Mouse (Mus musculus): ENCODE data around the gene Rab11fip3. TPM values are rescaled to one million over a fixed set of nuclear protein-coding genes. Genes with fewer than 3 reads are reported as not detected.

The Rab11fip3 gene
- polyA plus RNA-seq, 1 experiment from 2014 or later, result 12.4 TPM

DNA sequence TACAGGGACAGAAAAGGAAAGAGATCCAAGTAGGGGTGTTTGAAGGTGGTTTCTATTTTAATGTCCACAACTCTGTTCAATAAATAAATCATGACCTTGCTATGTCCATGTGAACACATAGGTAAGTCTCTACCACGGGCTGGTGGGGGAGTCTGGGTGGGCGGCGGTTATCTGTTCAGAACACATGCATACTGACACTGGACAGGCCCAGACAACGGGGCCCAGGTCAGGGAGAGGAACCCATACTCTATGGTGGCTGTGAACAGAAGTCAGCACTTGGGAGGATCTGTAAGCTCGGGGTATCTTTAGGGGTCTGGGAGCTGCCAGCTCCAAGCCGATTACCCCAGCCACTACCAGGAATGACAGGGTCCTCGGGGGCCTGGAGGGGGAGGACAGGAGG lies 123.0 kb downstream of the Rab11fip3 start:
- Histone ChIP-seq H3K4me3 (replicated peaks) (no peak overlapping the region), H3K9ac (no peak overlapping the region), H3K4me1 (replicated peaks) (peaks cover 8% of the 10 kb centered on the region), H3K27ac (no peak overlapping the region), H3K36me3 (no peaks in the 10 kb centered on the region), H3K27me3 (replicated peaks) (peaks cover 16% of the 10 kb centered on the region), H3K9me3 (no peaks in the 10 kb centered on the region), H3K4me2 (replicated peaks) (no peak overlapping the region)
- ATAC-seq, result no peak
- 77% methylated on average over 7 of the region's 7 CpGs for whole genome bisulfite sequencing

GRCm38 (mm10) chr17:25945517-25946155 lies 123.7 kb downstream of the Rab11fip3 start:
- Histone ChIP-seq H3K9me3 (no peaks in the 10 kb centered on the region), H3K36me3 (no peaks in the 10 kb centered on the region), H3K27me3 (replicated peaks) (peaks cover 8% of the 10 kb centered on the region), H3K4me1 (replicated peaks) (peaks cover 9% of the 10 kb centered on the region), H3K4me2 (replicated peaks) (no peak overlapping the region), H3K4me3 (replicated peaks) (no peak overlapping the region), H3K9ac (no peak overlapping the region), H3K27ac (no peak overlapping the region)
- 71% methylated on average over 9 of the region's 9 CpGs for WGBS
- no peak for ATAC-seq

DNA sequence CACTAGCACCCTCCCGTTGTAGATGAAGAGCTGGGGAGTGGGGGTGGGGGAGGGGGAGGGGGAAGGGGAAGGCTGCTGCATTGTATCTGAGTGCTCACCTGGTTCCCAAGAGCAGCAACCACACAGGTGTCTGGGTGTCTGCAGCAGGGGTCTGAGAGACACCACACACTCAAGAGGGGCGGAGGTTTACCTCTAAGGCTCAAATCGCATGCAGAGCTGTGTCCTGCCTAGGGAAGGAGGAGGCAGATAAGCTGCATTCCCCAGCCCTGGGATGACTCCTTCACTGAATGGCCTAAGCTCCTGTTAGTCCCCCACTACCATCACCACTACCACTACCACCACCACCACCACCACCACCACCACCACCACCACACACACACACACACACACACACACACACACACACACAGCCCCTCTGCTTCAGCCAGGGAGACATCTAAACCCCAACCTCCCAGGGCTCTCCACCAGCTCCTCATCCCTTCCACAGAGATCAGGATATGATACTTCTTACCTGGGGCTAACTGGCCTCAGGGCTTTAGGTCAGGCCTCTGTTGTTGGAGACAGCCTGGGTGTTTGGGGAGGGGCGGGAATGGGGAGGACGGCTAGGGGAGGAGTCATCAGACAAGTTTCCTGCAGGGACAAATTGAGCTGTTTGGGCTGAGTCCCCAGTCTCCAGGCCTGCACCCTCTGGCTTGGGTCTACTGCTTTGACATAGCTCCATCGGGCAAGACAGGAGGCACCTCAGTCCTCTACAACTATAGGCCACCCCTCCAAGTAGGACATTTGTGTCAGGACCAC lies 124.8 kb downstream of the Rab11fip3 start, which contains the start of the genes Pigq and Nhlrc4:
Gene Pigq (minus strand): TSS at position 571 of the 798 bp plus-strand sequence.
Gene Nhlrc4 (minus strand): TSS at position 596 of the 798 bp plus-strand sequence.
- 53% methylated on average over 6 of the region's 6 CpGs for WGBS
- Histone ChIP-seq H3K36me3 (no peaks in the 10 kb centered on the region), H3K9ac (no peak within 1 kb of the TSS), H3K27ac (no peak within 1 kb of the TSS), H3K27me3 (replicated peaks) (no peaks in the 10 kb centered on the region), H3K4me3 (replicated peaks) (no peak within 1 kb of the TSS), H3K4me2 (replicated peaks) (no peak within 1 kb of the TSS), H3K9me3 (no peaks in the 10 kb centered on the region), H3K4me1 (replicated peaks) (peaks cover 14% of the 10 kb centered on the region)
- no peak for ATAC-seq

DNA sequence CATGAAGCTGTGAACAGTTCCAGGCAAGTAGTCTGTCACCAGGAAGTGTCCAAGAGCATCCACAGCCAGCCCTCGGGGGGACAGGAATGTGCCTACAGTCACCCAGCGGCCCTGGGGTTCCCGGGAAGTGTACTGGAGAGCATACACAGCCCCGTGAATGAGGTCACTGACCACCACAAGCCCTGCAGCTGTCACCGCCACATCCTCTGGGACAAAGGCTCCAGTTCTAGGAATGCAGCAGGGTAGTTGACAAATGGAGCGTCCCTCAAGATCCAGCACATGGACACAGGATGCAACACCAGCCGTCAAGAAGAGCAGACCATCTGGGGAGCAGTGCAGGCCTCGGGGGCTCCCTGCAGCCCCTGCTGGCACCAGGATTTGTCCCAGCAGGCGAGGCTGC lies 125.6 kb downstream of the Rab11fip3 start:
- Histone ChIP-seq H3K27me3 (replicated peaks) (no peaks in the 10 kb centered on the region), H3K27ac (no peak overlapping the region), H3K4me1 (replicated peaks) (peaks cover 14% of the 10 kb centered on the region), H3K4me3 (replicated peaks) (no peak overlapping the region), H3K9ac (no peak overlapping the region), H3K9me3 (no peaks in the 10 kb centered on the region), H3K36me3 (peaks cover 3% of the 10 kb centered on the region; the same call in 1 of the 2 replicates), H3K4me2 (replicated peaks) (no peak overlapping the region)
- no peak for ATAC-seq
- 68% methylated on average over 9 of the region's 9 CpGs for WGBS

DNA sequence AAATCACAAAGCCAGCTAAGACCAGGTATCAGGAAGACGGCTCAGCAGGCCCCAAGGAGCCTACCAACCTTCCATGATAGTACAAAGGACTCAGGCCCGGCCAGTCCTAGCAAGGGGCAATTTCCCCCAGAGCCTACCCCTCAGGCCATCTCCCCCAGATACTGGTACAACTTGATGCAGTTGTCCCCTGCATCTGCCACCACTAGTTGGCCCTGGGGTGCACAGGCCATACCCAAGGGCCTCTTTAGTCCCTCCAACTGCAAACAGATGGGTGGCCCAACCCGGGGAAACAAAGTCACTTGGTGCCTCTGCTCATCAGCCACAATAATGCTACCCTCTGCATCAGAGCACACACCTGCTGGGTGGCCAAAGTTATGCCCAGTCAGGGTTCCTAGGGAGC lies 126.1 kb downstream of the Rab11fip3 start:
- Histone ChIP-seq H3K36me3 (peaks cover 5% of the 10 kb centered on the region; the same call in 1 of the 2 replicates), H3K9me3 (no peaks in the 10 kb centered on the region), H3K27me3 (replicated peaks) (no peaks in the 10 kb centered on the region), H3K27ac (no peak overlapping the region), H3K4me2 (replicated peaks) (no peak overlapping the region), H3K9ac (no peak overlapping the region), H3K4me1 (replicated peaks) (peaks cover 14% of the 10 kb centered on the region), H3K4me3 (replicated peaks) (no peak overlapping the region)
- WGBS, result 87% methylated on average over 3 of the region's 3 CpGs
- ATAC-seq, result no peak

DNA sequence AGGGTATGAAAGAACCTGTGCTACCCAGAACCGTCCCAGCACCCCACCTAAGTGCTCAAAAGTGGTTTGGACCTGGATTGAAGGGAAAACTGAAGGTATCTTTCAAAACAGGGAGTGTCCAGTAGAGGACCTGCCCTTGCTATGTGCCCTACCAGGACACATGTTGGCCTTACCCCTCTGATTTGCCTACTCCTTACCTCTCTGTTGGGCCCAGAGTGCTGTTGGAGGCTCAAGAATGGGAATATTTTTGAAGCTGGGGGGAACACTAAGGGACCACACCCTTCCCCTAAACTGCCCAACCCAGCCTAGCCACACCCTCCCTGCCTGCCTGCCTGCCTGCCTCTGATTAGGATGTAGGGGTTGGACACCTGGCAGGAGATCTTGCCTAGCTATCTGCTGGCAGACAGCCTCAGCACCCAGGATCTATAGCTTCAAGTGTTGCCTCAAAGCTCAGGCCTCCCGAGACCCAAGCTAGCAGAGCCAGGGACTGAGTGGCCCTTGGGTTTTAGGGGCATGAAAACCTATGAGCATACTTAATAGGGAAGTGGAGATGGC lies 126.7 kb downstream of the Rab11fip3 start:
- no peaks in the 10 kb centered on the region for H3K27me3 ChIP-seq (replicated peaks)
- peak; percentile 77 for ATAC-seq
- 85% methylated on average over 2 of the region's 2 CpGs for WGBS
- peaks cover 5% of the 10 kb centered on the region; the same call in 1 of the 2 replicates for H3K36me3 ChIP-seq
- no peak overlapping the region for H3K27ac ChIP-seq
- peaks cover 14% of the 10 kb centered on the region for H3K4me1 ChIP-seq (replicated peaks)
- peak overlapping the region; percentile 76; the same call in 1 of the 2 replicates for H3K4me2 ChIP-seq (replicated peaks)
- H3K4me3 ChIP-seq (replicated peaks), result no peak overlapping the region
- H3K9me3 ChIP-seq, result no peaks in the 10 kb centered on the region
- H3K9ac ChIP-seq, result no peak overlapping the region

DNA sequence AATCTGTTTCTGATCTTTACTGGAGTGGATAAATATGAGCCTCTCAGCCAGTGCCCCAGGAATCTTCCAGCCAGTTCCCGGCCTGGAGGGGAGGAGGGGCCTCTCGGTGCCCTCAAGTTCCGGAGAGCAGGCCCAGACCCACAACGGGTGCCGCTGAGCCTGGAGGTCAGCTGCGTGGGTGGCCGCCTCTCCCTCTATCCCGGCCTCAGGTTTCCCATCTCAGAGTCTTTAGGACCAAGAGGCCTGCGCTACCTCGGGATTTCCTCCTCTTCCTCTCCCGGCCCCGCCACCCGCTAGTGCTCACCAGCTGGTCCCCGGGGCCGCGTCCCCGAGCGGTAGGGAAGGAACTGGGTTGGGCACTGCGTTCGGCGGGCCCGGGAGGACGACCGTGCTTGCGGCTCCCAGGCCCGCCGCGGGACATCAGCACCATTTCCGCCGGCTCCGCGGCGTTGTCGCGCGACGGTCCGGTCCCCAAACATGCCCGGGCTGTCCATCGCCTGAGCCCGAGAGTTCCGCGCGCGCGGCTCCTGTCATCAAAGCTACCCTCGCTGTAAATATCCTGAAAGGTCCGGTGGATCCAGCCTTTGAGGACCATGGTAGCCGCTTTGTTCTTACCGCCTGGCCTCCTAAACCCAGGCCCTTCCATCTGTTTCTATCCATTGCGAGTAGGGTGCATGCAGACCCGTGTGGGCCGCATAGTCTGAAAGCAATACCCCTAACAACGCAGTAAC lies 127.7 kb downstream of the Rab11fip3 start:
- Histone ChIP-seq H3K27me3 (replicated peaks) (no peaks in the 10 kb centered on the region), H3K4me1 (replicated peaks) (peaks cover 14% of the 10 kb centered on the region), H3K4me2 (replicated peaks) (peak overlapping the region; percentile 76), H3K9me3 (no peaks in the 10 kb centered on the region), H3K27ac (peak overlapping the region; percentile 82), H3K9ac (peak overlapping the region; percentile 95), H3K4me3 (replicated peaks) (peak overlapping the region; percentile 80), H3K36me3 (peaks cover 13% of the 10 kb centered on the region; the same call in 1 of the 2 replicates)
- 3% methylated on average over 54 of the region's 54 CpGs for WGBS
- ATAC-seq, result peak; percentile 80

Other genes starting within 250 kb of the Rab11fip3 start
- gene Wdr24, start 245.9 kb downstream of the Rab11fip3 start, polyA plus RNA-seq (2015; fragmentation: Nextera tagmentation; extraction: Ambion mirVana), result 25.4 and 27.7 TPM in 2 replicates
- gene Jmjd8, start 240.7 kb downstream of the Rab11fip3 start, polyA plus RNA-seq (2015; fragmentation: Nextera tagmentation; extraction: Ambion mirVana), result 45.1 and 49.4 TPM in 2 replicates
- 297 and 322 TPM in 2 replicates for gene Stub1, start 236.2 kb downstream of the Rab11fip3 start, polyA plus RNA-seq (2015; fragmentation: Nextera tagmentation; extraction: Ambion mirVana)
- 1.8 and 1.9 TPM in 2 replicates for gene Rhbdl1, start 232.3 kb downstream of the Rab11fip3 start, polyA plus RNA-seq (2015; fragmentation: Nextera tagmentation; extraction: Ambion mirVana)
- gene Gm20683, start 227.8 kb downstream of the Rab11fip3 start, polyA plus RNA-seq (2015; fragmentation: Nextera tagmentation; extraction: Ambion mirVana), result 1.1 and 2.4 TPM in 2 replicates
- gene Rhot2, start 224.7 kb downstream of the Rab11fip3 start, polyA plus RNA-seq (2015; fragmentation: Nextera tagmentation; extraction: Ambion mirVana), result 19.2 and 22.1 TPM in 2 replicates
- gene Wdr90, start 208.1 kb downstream of the Rab11fip3 start, polyA plus RNA-seq (2015; fragmentation: Nextera tagmentation; extraction: Ambion mirVana), result 14.0 and 18.7 TPM in 2 replicates
- gene Mcrip2, start 200.8 kb downstream of the Rab11fip3 start, polyA plus RNA-seq (2015; fragmentation: Nextera tagmentation; extraction: Ambion mirVana), result 73.0 and 77.0 TPM in 2 replicates
- 53.5 and 67.8 TPM in 2 replicates for gene Mettl26, start 194.5 kb downstream of the Rab11fip3 start, polyA plus RNA-seq (2015; fragmentation: Nextera tagmentation; extraction: Ambion mirVana)
- gene Wfikkn1, start 188.7 kb downstream of the Rab11fip3 start, polyA plus RNA-seq (2015; fragmentation: Nextera tagmentation; extraction: Ambion mirVana), result 0.29 and 0.36 TPM in 2 replicates
- gene Rab40c, start 149.8 kb downstream of the Rab11fip3 start, polyA plus RNA-seq (2015; fragmentation: Nextera tagmentation; extraction: Ambion mirVana), result 21.4 and 24.9 TPM in 2 replicates
- gene Pigq, start 124.6 kb downstream of the Rab11fip3 start, polyA plus RNA-seq (2015; fragmentation: Nextera tagmentation; extraction: Ambion mirVana), result 52.1 and 56.4 TPM in 2 replicates
- gene Nhlrc4, start 124.6 kb downstream of the Rab11fip3 start, polyA plus RNA-seq (2015; fragmentation: Nextera tagmentation; extraction: Ambion mirVana), result 0.10 and 0.46 TPM in 2 replicates
- 0.20 and 0.28 TPM in 2 replicates for gene A930017K11Rik, start 117.0 kb downstream of the Rab11fip3 start, polyA plus RNA-seq (2015; fragmentation: Nextera tagmentation; extraction: Ambion mirVana)
- gene Capn15, start 83.8 kb downstream of the Rab11fip3 start, polyA plus RNA-seq (2015; fragmentation: Nextera tagmentation; extraction: Ambion mirVana), result 18.5 and 25.1 TPM in 2 replicates
- gene Decr2, start 20.8 kb upstream of the Rab11fip3 start, polyA plus RNA-seq (2015; fragmentation: Nextera tagmentation; extraction: Ambion mirVana), result 39.4 and 42.7 TPM in 2 replicates
- 96.7 and 107 TPM in 2 replicates for gene Nme4, start 26.0 kb upstream of the Rab11fip3 start, polyA plus RNA-seq (2015; fragmentation: Nextera tagmentation; extraction: Ambion mirVana)
- gene Tmem8, start 43.7 kb upstream of the Rab11fip3 start, polyA plus RNA-seq (2015; fragmentation: Nextera tagmentation; extraction: Ambion mirVana), result 8.7 and 10.9 TPM in 2 replicates
- 218 and 240 TPM in 2 replicates for gene Mrpl28, start 53.9 kb upstream of the Rab11fip3 start, polyA plus RNA-seq (2015; fragmentation: Nextera tagmentation; extraction: Ambion mirVana)
- gene Axin1, start 69.1 kb upstream of the Rab11fip3 start, polyA plus RNA-seq (2015; fragmentation: Nextera tagmentation; extraction: Ambion mirVana), result 14.2 and 17.8 TPM in 2 replicates
- gene Pdia2, start 129.5 kb upstream of the Rab11fip3 start, polyA plus RNA-seq (2015; fragmentation: Nextera tagmentation; extraction: Ambion mirVana), result 36.4 and 126 TPM in 2 replicates
- gene Rgs11, start 133.4 kb upstream of the Rab11fip3 start, polyA plus RNA-seq (2015; fragmentation: Nextera tagmentation; extraction: Ambion mirVana), result 11.8 and 19.3 TPM in 2 replicates
- gene Arhgdig, start 138.2 kb upstream of the Rab11fip3 start, polyA plus RNA-seq (2015; fragmentation: Nextera tagmentation; extraction: Ambion mirVana), result 53.4 and 94.1 TPM in 2 replicates
- 89.5 and 101 TPM in 2 replicates for gene Fam234a, start 174.7 kb upstream of the Rab11fip3 start, polyA plus RNA-seq (2015; fragmentation: Nextera tagmentation; extraction: Ambion mirVana)
- gene Luc7l, start 183.3 kb upstream of the Rab11fip3 start, polyA plus RNA-seq (2015; fragmentation: Nextera tagmentation; extraction: Ambion mirVana), result 82.9 and 93.8 TPM in 2 replicates